Mouse (Mus musculus) stomach, postnatal 0 days (tissue): Measurements from ENCODE around the gene Garnl3. TPM values are rescaled to one million over a fixed set of nuclear protein-coding genes. Genes with fewer than 3 reads are reported as not detected.
A peak's percentile ranks its signal among the peaks of the same experiment; 100 is the strongest.

Experiments used
- ATAC-seq: fragments of 200-750 bp; cut with Nextera tagmentation; 2 replicates; pipeline ENCODE4 v1.8.0; 2017; ENCODE audit not compliant: low FRiP score, low TSS enrichment
- DNase-seq: peaks from one replicate; pipeline ENCODE4 v3.0.0-alpha.2; 2016; ENCODE audit warnings: low spot score
- H3K27ac ChIP-seq: fragments of 300-500 bp; sonication (generic); replicated peaks from 2 replicates; pipeline ENCODE4 v1.5.1; 2014; ENCODE audit warnings: mild to moderate bottlenecking, control low read depth
- H3K27me3 ChIP-seq: fragments of 300-500 bp; sonication (generic); 2 replicates; pipeline ENCODE4 v1.6.1; 2014; ENCODE audit warnings: low read length; ENCODE audit not compliant: control insufficient read depth, insufficient read depth
- H3K36me3 ChIP-seq: fragments of 300-500 bp; sonication (generic); 2 replicates; pipeline ENCODE4 v1.6.1; 2014; ENCODE audit warnings: low read length, mixed read lengths; ENCODE audit not compliant: control insufficient read depth, insufficient read depth
- H3K4me1 ChIP-seq: fragments of 300-500 bp; sonication (generic); replicated peaks from 2 replicates; pipeline ENCODE4 v1.6.1; 2014; ENCODE audit warnings: antibody characterized with exemption; ENCODE audit not compliant: control insufficient read depth, insufficient read depth
- H3K4me2 ChIP-seq: fragments of 300-500 bp; sonication (generic); replicated peaks from 2 replicates; pipeline ENCODE4 v1.6.1; 2014; ENCODE audit warnings: low read depth, mild to moderate bottlenecking, control low read depth, moderate library complexity
- H3K4me3 ChIP-seq: fragments of 300-500 bp; sonication (generic); 2 replicates; pipeline ENCODE4 v1.5.1; 2014; ENCODE audit warnings: low read depth, low read length, control low read depth
- H3K9ac ChIP-seq: fragments of 300-500 bp; sonication (generic); 2 replicates; pipeline ENCODE4 v1.6.1; 2014; ENCODE audit warnings: mild to moderate bottlenecking, low read length, control low read depth, mixed read lengths
- H3K9me3 ChIP-seq: fragments of 300-500 bp; sonication (generic); 2 replicates; pipeline ENCODE4 v1.6.1; 2016; ENCODE audit warnings: low read length; ENCODE audit not compliant: control insufficient read depth
- CTCF ChIP-seq: IDR thresholded peaks from 2 replicates; pipeline ENCODE4 v1.5.1; 2016; ENCODE audit warnings: antibody characterized with exemption, low read depth, mild to moderate bottlenecking, moderate library complexity
- EP300 ChIP-seq: optimal IDR thresholded peaks from 2 replicates; pipeline ENCODE3; 2016; ENCODE audit warnings: antibody characterized with exemption
- WGBS: fragments of 180-500 bp; shearing (Covaris S2); extraction: QIAGEN DNeasy Blood & Tissue Kit; methylation state at CpG from one replicate; pipeline ENCODE4 v1.1.7; 2014; 5-methylcytosine and 5-hydroxymethylcytosine counted together
- polyA plus RNA-seq: library from polyadenylated mRNA; unstranded; fragments of >200 nt; fragmentation: Nextera tagmentation; extraction: Ambion mirVana; gene quantifications from 2 replicates; pipeline ENCODE4 v1.2.1, GENCODE M21; 2015

The Garnl3 gene
- polyA plus RNA-seq, 1 experiment from 2014 or later = 5.6 TPM

GRCm38 (mm10) chr2:32966689-32967631 lies 164.5 kb downstream of the Garnl3 start:
- Histone ChIP-seq H3K27me3 (no peaks in the 10 kb centered on the region), H3K4me1 (no peaks in the 10 kb centered on the region; the same call in 1 of the 2 replicates), H3K9ac (peak overlapping the region; percentile 83), H3K27ac (peak overlapping the region; percentile 99), H3K36me3 (peaks cover 11% of the 10 kb centered on the region), H3K4me3 (peak overlapping the region; percentile 63), H3K9me3 (no peaks in the 10 kb centered on the region), H3K4me2 (peak overlapping the region; percentile 84)
- WGBS = under 1% methylated on average over 53 of the region's 55 CpGs
- peak; percentile 78 for TF ChIP-seq CTCF
- no peak for TF ChIP-seq EP300
- peak; percentile 89 for DNase-seq
- ATAC-seq = peak; percentile 92

- DNase-seq (no peak), ATAC-seq (no peak)
- no peak for TF ChIP-seq EP300
- no peak for TF ChIP-seq CTCF
- Histone ChIP-seq H3K36me3 (peaks cover 11% of the 10 kb centered on the region), H3K27ac (peak overlapping the region; percentile 99), H3K27me3 (no peaks in the 10 kb centered on the region), H3K9me3 (no peaks in the 10 kb centered on the region), H3K9ac (peak overlapping the region; percentile 83), H3K4me2 (peak overlapping the region; percentile 84), H3K4me3 (peak overlapping the region; percentile 63), H3K4me1 (no peaks in the 10 kb centered on the region; the same call in 1 of the 2 replicates)
- 8% methylated on average over 13 of the region's 13 CpGs for WGBS
Measured at GRCm38 (mm10) chr2:32966184-32966688, 165.2 kb downstream of the Garnl3 start.

- 10% methylated on average over 7 of the region's 7 CpGs for WGBS
- Histone ChIP-seq H3K9ac (no peak overlapping the region; the same call in 1 of the 2 replicates), H3K4me1 (peaks cover 2% of the 10 kb centered on the region; the same call in 1 of the 2 replicates)
Measured at GRCm38 (mm10) chr2:32965511-32966183, 165.8 kb downstream of the Garnl3 start.

GRCm38 (mm10) chr2:32964659-32965457 lies 166.6 kb downstream of the Garnl3 start:
- peak overlapping the region; percentile 13; the same call in 1 of the 2 replicates for H3K27ac ChIP-seq
- H3K27me3 ChIP-seq = no peaks in the 10 kb centered on the region
- no peak for ATAC-seq
- H3K9ac ChIP-seq = peak overlapping the region; percentile 8; the same call in 1 of the 2 replicates
- 39% methylated on average over 10 of the region's 10 CpGs for WGBS
- DNase-seq = no peak
- no peak for TF ChIP-seq CTCF
- no peak for TF ChIP-seq EP300
- H3K4me3 ChIP-seq = no peak overlapping the region
- no peak overlapping the region for H3K4me2 ChIP-seq
- H3K4me1 ChIP-seq = peaks cover 3% of the 10 kb centered on the region; the same call in 1 of the 2 replicates
- H3K36me3 ChIP-seq = peaks cover 11% of the 10 kb centered on the region
- H3K9me3 ChIP-seq = no peaks in the 10 kb centered on the region

More at GRCm38 (mm10) chr2:32965511-32966183, 165.8 kb downstream of the Garnl3 start:
- Histone ChIP-seq H3K27ac (no peak overlapping the region), H3K27me3 (no peaks in the 10 kb centered on the region), H3K4me2 (0 out of 2 replicates have a peak overlapping the region, but pooled peaks have one; percentile 11), H3K36me3 (peaks cover 11% of the 10 kb centered on the region), H3K4me3 (no peak overlapping the region), H3K9me3 (no peaks in the 10 kb centered on the region)
- TF ChIP-seq CTCF (no peak), EP300 (no peak)
- no peak for ATAC-seq
- DNase-seq = no peak

GRCm38 (mm10) chr2:32963981-32964380 lies 167.5 kb downstream of the Garnl3 start:
- ATAC-seq = no peak
- no peaks in the 10 kb centered on the region for H3K9me3 ChIP-seq
- H3K4me3 ChIP-seq = no peak overlapping the region
- peaks cover 11% of the 10 kb centered on the region for H3K36me3 ChIP-seq
- no peaks in the 10 kb centered on the region for H3K27me3 ChIP-seq
- DNase-seq = no peak
- H3K9ac ChIP-seq = no peak overlapping the region
- H3K27ac ChIP-seq = no peak overlapping the region
- 0 out of 2 replicates have a peak overlapping the region, but pooled peaks have one; percentile 6 for H3K4me2 ChIP-seq
- TF ChIP-seq CTCF = no peak
- TF ChIP-seq EP300 = no peak
- H3K4me1 ChIP-seq = peaks cover 3% of the 10 kb centered on the region; the same call in 1 of the 2 replicates
- 59% methylated on average over 1 of the region's 1 CpGs for WGBS
